Mouse (Mus musculus): ENCODE data around the gene Inha.

The Inha gene

GRCm38 (mm10) chr1:75559212-75559925, 52.5 kb downstream of the Inha start:
- peak; percentile 72 to 81 for DNase-seq

Data from spleen, adult 18-20 months (tissue).